Mouse (Mus musculus): Measurements from ENCODE around the gene Agpat2.

GRCm38 (mm10) chr2:26595725-26596435 lies 8.3 kb downstream of the Agpat2 start:
- TF ChIP-seq USF1 (IDR thresholded peaks at IDR 0.05; ENCODE audit: low read depth), result no peak
- no peak for TF ChIP-seq MYOG (IDR thresholded peaks at IDR 0.05; ENCODE audit: control insufficient read depth in 1 of 3, insufficient read depth in 1 of 3, insufficient read length in 2 of 3, low read depth in 2 of 3)
- TF ChIP-seq E2F4 (IDR thresholded peaks at IDR 0.05; ENCODE audit: insufficient read depth), result no peak
